Mouse (Mus musculus) testis, adult 2 months (tissue): ENCODE data around the gene Cntnap5c. TPM values are rescaled to one million over a fixed set of nuclear protein-coding genes. Genes with fewer than 3 reads are reported as not detected.

Experiments
- H3K27ac ChIP-seq: fragments of 200-500 bp; 2 replicates; pipeline ENCODE4 v1.5.1; 2012; ENCODE audit warnings: low read depth, low read length; ENCODE audit not compliant: control insufficient read depth, insufficient read depth
- H3K27me3 ChIP-seq: fragments of 200-500 bp; 2 replicates; pipeline ENCODE4 v1.6.1; 2012; ENCODE audit warnings: mild to moderate bottlenecking, low read length, moderate library complexity; ENCODE audit not compliant: control insufficient read depth, insufficient read depth
- H3K36me3 ChIP-seq: fragments of 200-500 bp; 2 replicates; pipeline ENCODE4 v1.6.1; 2012; ENCODE audit warnings: mild to moderate bottlenecking, low read length; ENCODE audit not compliant: control insufficient read depth, insufficient read depth
- H3K4me1 ChIP-seq: fragments of 200-500 bp; 2 replicates; pipeline ENCODE4 v1.6.1; 2012; ENCODE audit warnings: low read length; ENCODE audit not compliant: control insufficient read depth, insufficient read depth
- H3K4me3 ChIP-seq: fragments of 200-500 bp; 2 replicates; pipeline ENCODE4 v1.5.1; 2012; ENCODE audit warnings: low read depth, mild to moderate bottlenecking, low read length, moderate library complexity, mixed read lengths; ENCODE audit not compliant: control insufficient read depth
- CTCF ChIP-seq: fragments of 200-500 bp; IDR thresholded peaks from 2 replicates; pipeline ENCODE4 v1.5.1; 2012; ENCODE audit warnings: low read depth, mild to moderate bottlenecking, inconsistent platforms, low read length, moderate library complexity; ENCODE audit not compliant: control insufficient read depth, insufficient read depth, insufficient replicate concordance
- POLR2A ChIP-seq: fragments of 200-500 bp; IDR thresholded peaks from 2 replicates; pipeline ENCODE4 v1.6.1; 2012; ENCODE audit warnings: low read depth, mild to moderate bottlenecking, inconsistent platforms, low read length, moderate library complexity; ENCODE audit not compliant: control insufficient read depth
- polyA plus RNA-seq: library from polyadenylated mRNA; depleted of rRNA; stranded (reverse); fragments of >200 nt; gene quantifications from 2 replicates; pipeline ENCODE4 v1.2.3, GENCODE M21; 2012

Cntnap5c gene
- polyA plus RNA-seq, 1 experiment, result 1.1 TPM

GRCm38 (mm10) chr17:57911770-57912293 is 142.5 kb downstream of the Cntnap5c start:
- Histone ChIP-seq H3K4me1 (no peaks in the 10 kb centered on the region), H3K27ac (no peak overlapping the region), H3K27me3 (no peaks in the 10 kb centered on the region), H3K4me3 (no peak overlapping the region), H3K36me3 (no peaks in the 10 kb centered on the region)
- TF ChIP-seq POLR2A (no peak), CTCF (no peak)

DNA sequence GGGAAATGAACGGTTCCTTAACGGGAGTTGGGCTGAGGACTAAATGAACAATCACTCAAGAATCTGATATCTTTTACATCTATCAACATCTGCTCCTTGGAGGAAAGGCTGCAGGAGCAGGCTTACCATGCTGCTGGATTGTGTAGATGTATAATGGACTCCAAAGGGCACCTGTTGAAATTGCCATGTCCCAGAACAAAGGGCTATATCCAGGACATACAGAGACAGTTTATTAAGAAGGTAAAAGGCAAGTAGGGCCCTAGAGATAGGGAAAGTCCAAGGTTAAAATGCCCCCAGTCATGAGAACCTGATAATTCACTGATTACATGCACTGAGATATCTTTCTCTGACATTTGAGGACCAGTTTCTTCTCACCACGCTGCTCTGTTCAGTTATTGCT is 214.9 kb downstream of the Cntnap5c start:
- Histone ChIP-seq H3K4me3 (no peak overlapping the region), H3K27ac (no peak overlapping the region), H3K27me3 (no peaks in the 10 kb centered on the region), H3K36me3 (no peaks in the 10 kb centered on the region), H3K4me1 (no peaks in the 10 kb centered on the region)
- no peak for TF ChIP-seq POLR2A
- no peak for TF ChIP-seq CTCF

- Histone ChIP-seq H3K27me3 (no peaks in the 10 kb centered on the region), H3K4me3 (no peak overlapping the region), H3K36me3 (no peaks in the 10 kb centered on the region), H3K27ac (no peak overlapping the region), H3K4me1 (no peaks in the 10 kb centered on the region)
- TF ChIP-seq POLR2A, result no peak
- TF ChIP-seq CTCF, result no peak
Observed at GRCm38 (mm10) chr17:57988420-57988819, 219.1 kb downstream of the Cntnap5c start.

DNA sequence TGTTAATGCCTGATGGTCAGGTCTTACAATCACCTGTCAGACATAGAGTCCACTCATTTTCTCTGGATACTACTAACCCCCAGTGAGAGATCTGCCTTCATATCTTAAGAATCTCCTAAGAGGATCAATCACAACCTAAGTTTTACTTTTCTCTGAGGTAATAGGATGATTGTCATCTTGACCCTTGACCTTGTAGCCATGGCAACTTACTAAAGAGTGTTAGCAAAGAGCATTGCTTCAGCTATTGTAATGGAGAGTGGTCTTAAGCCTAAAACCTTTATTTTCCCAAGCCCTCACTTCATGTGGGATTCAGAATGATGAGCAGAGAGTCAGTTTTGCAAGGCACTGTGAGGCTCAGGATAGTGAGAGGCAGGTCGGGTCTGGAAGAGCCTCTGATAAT is 227.1 kb downstream of the Cntnap5c start:
- Histone ChIP-seq H3K36me3 (no peaks in the 10 kb centered on the region), H3K4me3 (no peak overlapping the region), H3K27ac (no peak overlapping the region), H3K4me1 (no peaks in the 10 kb centered on the region), H3K27me3 (no peaks in the 10 kb centered on the region)
- TF ChIP-seq POLR2A (no peak), CTCF (no peak)

GRCm38 (mm10) chr17:57999080-57999479 is 229.7 kb downstream of the Cntnap5c start:
- TF ChIP-seq CTCF, result no peak
- TF ChIP-seq POLR2A, result no peak
- H3K27ac ChIP-seq, result no peak overlapping the region

DNA sequence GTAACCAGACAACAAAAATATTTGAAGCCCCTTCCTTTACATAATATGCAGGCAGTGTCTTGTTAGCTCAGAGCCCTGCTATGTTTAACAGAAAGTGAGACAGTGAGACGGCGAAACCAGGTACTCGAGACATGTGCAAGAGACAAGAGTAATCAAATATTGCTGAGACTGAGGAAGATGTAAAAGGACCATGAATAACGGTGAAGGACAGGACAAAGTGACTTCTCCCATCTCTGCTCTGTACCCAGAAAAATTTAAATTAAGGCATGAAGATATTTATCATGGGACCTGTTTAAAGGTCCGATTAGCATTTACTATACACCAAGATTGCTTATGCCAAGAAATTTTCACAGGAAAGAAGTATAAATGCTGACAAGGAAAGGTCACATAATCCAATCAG is 233.5 kb downstream of the Cntnap5c start:
- Histone ChIP-seq H3K27ac (no peak overlapping the region), H3K36me3 (no peaks in the 10 kb centered on the region), H3K4me1 (no peaks in the 10 kb centered on the region), H3K27me3 (no peaks in the 10 kb centered on the region), H3K4me3 (no peak overlapping the region)
- TF ChIP-seq CTCF (no peak), POLR2A (no peak)

More at GRCm38 (mm10) chr17:57999080-57999479, 229.7 kb downstream of the Cntnap5c start:
- no peak overlapping the region for H3K4me3 ChIP-seq
- H3K4me1 ChIP-seq, result no peaks in the 10 kb centered on the region
- H3K27me3 ChIP-seq, result no peaks in the 10 kb centered on the region
- H3K36me3 ChIP-seq, result no peaks in the 10 kb centered on the region

DNA sequence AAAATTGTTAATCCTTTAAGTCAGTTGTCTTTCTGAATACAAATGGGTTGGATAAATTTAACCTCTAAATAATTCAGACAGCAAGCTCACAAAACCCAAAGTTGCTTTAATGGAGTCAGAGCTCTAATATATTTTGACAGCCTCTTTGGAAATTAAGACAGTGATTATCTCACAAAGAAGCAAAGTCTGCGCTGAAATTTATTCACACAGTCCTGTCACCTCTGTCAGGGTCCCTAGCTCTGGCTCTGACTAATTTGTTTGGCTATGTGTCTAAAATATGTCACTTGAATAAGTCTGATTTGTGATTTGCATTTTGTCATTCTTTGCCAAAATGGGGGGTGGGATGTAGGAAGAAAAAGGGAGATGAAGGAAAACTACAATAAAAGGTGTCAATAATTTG is 234.0 kb downstream of the Cntnap5c start:
- Histone ChIP-seq H3K4me3 (no peak overlapping the region), H3K27ac (no peak overlapping the region), H3K36me3 (no peaks in the 10 kb centered on the region), H3K4me1 (no peaks in the 10 kb centered on the region), H3K27me3 (no peaks in the 10 kb centered on the region)
- TF ChIP-seq POLR2A, result no peak
- TF ChIP-seq CTCF, result no peak

- Histone ChIP-seq H3K27me3 (no peaks in the 10 kb centered on the region), H3K27ac (no peak overlapping the region), H3K4me1 (no peaks in the 10 kb centered on the region), H3K4me3 (no peak overlapping the region), H3K36me3 (no peaks in the 10 kb centered on the region)
- no peak for TF ChIP-seq CTCF
- TF ChIP-seq POLR2A, result no peak
Observed at GRCm38 (mm10) chr17:58004491-58004890, 235.1 kb downstream of the Cntnap5c start.
